Mouse (Mus musculus): Measurements from ENCODE around the gene Gm39653.
"Not testable (repeated sequence)": the region's sequence is repeated elsewhere in the genome, so short reads cannot be mapped to it uniquely, and the experiment has no call there.

Gene Gm39653

GRCm38 (mm10) chr1:63615668-63616067, at the start of gene Gm39653:
Gene Gm39653 (plus strand): TSS chr1:63615968.
- DNase-seq (ENCODE audit: low spot score in 2 of 2) = no peak

GRCm38 (mm10) chr1:63566501-63566900, 49.3 kb upstream of the Gm39653 start:
- no peak for DNase-seq (ENCODE audit: low spot score in 2 of 2)

GRCm38 (mm10) chr1:63567031-63567430, 48.7 kb upstream of the Gm39653 start:
- DNase-seq (ENCODE audit: low spot score in 2 of 2) = no peak

- no peak for DNase-seq (ENCODE audit: low spot score in 2 of 2)
Observed at GRCm38 (mm10) chr1:63572229-63572628, 43.5 kb upstream of the Gm39653 start.

GRCm38 (mm10) chr1:63573432-63573831, 42.3 kb upstream of the Gm39653 start:
- no peak for DNase-seq (ENCODE audit: low spot score in 2 of 2)

- DNase-seq (ENCODE audit: low spot score in 2 of 2) = no peak
Observed at GRCm38 (mm10) chr1:63573864-63574611, 41.7 kb upstream of the Gm39653 start.

- DNase-seq (ENCODE audit: low spot score in 2 of 2) = no peak
Observed at GRCm38 (mm10) chr1:63576803-63577202, 39.0 kb upstream of the Gm39653 start.

- DNase-seq (ENCODE audit: low spot score in 2 of 2) = no peak
Observed at GRCm38 (mm10) chr1:63579153-63579552, 36.6 kb upstream of the Gm39653 start.

- DNase-seq (ENCODE audit: low spot score in 2 of 2) = no peak
Observed at GRCm38 (mm10) chr1:63586869-63587268, 28.9 kb upstream of the Gm39653 start.

- no peak for DNase-seq (ENCODE audit: low spot score in 2 of 2)
Observed at GRCm38 (mm10) chr1:63603870-63604500, 11.8 kb upstream of the Gm39653 start.

- no peak for DNase-seq (ENCODE audit: low spot score in 2 of 2)
Observed at GRCm38 (mm10) chr1:63609613-63610012, 6.2 kb upstream of the Gm39653 start.

- no peak for DNase-seq (ENCODE audit: low spot score in 2 of 2)
Observed at GRCm38 (mm10) chr1:63614594-63614993, 1.2 kb upstream of the Gm39653 start.

GRCm38 (mm10) chr1:63628211-63628610, 12.4 kb downstream of the Gm39653 start:
- no peak for DNase-seq (ENCODE audit: low spot score in 2 of 2)

GRCm38 (mm10) chr1:63630390-63630789, 14.6 kb downstream of the Gm39653 start:
- not testable (repeated sequence) for DNase-seq (ENCODE audit: low spot score in 2 of 2)

GRCm38 (mm10) chr1:63639921-63640320, 24.2 kb downstream of the Gm39653 start:
- no peak for DNase-seq (ENCODE audit: low spot score in 2 of 2)

GRCm38 (mm10) chr1:63658016-63658415, 42.2 kb downstream of the Gm39653 start:
- peak; percentile 12 to 41 for DNase-seq (ENCODE audit: low spot score in 2 of 2)

- peak in 1 of 2 experiments; percentile 5 for DNase-seq (ENCODE audit: low spot score in 2 of 2)
Observed at GRCm38 (mm10) chr1:63659591-63659990, 43.8 kb downstream of the Gm39653 start.

GRCm38 (mm10) chr1:63666089-63666488, 50.3 kb downstream of the Gm39653 start:
- DNase-seq (ENCODE audit: low spot score in 2 of 2) = no peak

- no peak for DNase-seq (ENCODE audit: low spot score in 2 of 2)
Observed at GRCm38 (mm10) chr1:63667201-63667948, 51.6 kb downstream of the Gm39653 start.

- DNase-seq (ENCODE audit: low spot score in 2 of 2) = no peak
Observed at GRCm38 (mm10) chr1:63667949-63668851, 52.4 kb downstream of the Gm39653 start.

- no peak for DNase-seq (ENCODE audit: low spot score in 2 of 2)
Observed at GRCm38 (mm10) chr1:63668852-63669160, 53.0 kb downstream of the Gm39653 start.
